Mouse (Mus musculus) lung, adult 2 months (tissue): ENCODE measurements around the gene Tas1r3. TPM values are rescaled to one million over a fixed set of nuclear protein-coding genes. Genes with fewer than 3 reads are reported as not detected.

Experiments used
- DNase-seq: peaks from one replicate; pipeline ENCODE4 v3.0.0; 2022
- H3K4me1 ChIP-seq: fragments of 200-500 bp; 2 replicates; pipeline ENCODE4 v1.6.1; 2011; ENCODE audit warnings: low read length; ENCODE audit not compliant: control insufficient read depth, insufficient read depth
- H3K4me3 ChIP-seq: fragments of 200-500 bp; replicated peaks from 2 replicates; pipeline ENCODE3; 2011; ENCODE audit warnings: low read depth, mild to moderate bottlenecking, control low read depth, low read length; ENCODE audit errors: extremely low read depth
- CTCF ChIP-seq: fragments of 200-500 bp; IDR thresholded peaks from 2 replicates; pipeline ENCODE4 v1.5.1; 2011; ENCODE audit warnings: mild to moderate bottlenecking, low read length, control low read depth; ENCODE audit not compliant: insufficient read depth
- POLR2A ChIP-seq: fragments of 200-500 bp; IDR thresholded peaks from 2 replicates; pipeline ENCODE4 v1.6.1; 2011; ENCODE audit warnings: low read depth, mild to moderate bottlenecking, control low read depth, low read length, borderline replicate concordance; ENCODE audit errors: extremely low read depth
- WGBS: fragments of 180-500 bp; shearing (Covaris S2); methylation state at CpG from one replicate; pipeline ENCODE4 v1.1.7; 2018; 5-methylcytosine and 5-hydroxymethylcytosine counted together
- polyA plus RNA-seq: library from polyadenylated mRNA; depleted of rRNA; stranded (reverse); fragments of >200 nt; gene quantifications from 2 replicates; pipeline ENCODE4 v1.2.3, GENCODE M21; 2012

The Tas1r3 gene
- polyA plus RNA-seq, 1 experiment = 1.6 TPM

DNA sequence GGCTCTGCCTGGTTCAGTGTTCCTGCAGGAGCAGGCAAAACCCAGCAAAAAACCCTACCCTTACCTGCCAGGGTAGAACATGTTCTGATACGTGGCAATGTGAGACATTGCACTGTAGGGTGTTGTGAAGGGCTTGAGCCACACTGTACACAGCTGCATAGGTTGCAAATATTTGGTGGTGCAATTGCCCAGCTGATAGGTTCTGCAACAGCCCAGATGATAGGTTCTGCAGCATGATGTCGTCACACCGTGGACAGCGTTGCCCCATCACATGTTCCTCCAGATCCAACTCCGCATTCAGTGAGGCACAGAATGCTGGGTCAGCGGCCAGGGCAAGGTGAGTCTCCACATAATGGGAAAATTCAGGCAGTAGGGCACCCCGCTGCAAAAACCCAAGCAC, 1.4 kb downstream of the Tas1r3 start:
- Histone ChIP-seq H3K4me3 (no peak overlapping the region), H3K4me1 (no peaks in the 10 kb centered on the region)
- TF ChIP-seq POLR2A (no peak), CTCF (no peak)
- no peak for DNase-seq
- 84% methylated on average over 7 of the region's 7 CpGs for WGBS

DNA sequence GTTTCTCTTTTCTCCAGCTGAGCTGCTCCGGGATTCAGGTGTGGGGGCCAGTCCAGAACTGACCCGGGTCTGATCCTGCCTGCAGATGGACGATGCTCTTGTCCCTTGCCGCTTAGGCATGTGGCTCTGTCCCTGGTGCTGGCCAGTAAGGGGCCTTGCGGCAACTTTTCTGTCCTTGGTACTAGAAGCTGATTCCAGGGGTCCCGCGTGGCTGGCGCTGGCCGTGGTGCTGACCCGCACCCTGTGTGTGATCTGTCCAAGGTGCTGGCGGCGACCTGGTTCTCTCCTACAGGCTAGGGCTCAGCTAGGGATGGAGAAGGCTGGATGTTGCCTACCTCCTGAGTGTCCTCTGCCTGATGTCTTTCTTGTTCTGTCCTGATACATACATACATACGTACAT, 3.8 kb downstream of the Tas1r3 start:
- WGBS = 32% methylated on average over 13 of the region's 13 CpGs
- no peak for DNase-seq
- no peak overlapping the region for H3K4me3 ChIP-seq
- TF ChIP-seq POLR2A = no peak
- no peak for TF ChIP-seq CTCF
- H3K4me1 ChIP-seq = no peaks in the 10 kb centered on the region

DNA sequence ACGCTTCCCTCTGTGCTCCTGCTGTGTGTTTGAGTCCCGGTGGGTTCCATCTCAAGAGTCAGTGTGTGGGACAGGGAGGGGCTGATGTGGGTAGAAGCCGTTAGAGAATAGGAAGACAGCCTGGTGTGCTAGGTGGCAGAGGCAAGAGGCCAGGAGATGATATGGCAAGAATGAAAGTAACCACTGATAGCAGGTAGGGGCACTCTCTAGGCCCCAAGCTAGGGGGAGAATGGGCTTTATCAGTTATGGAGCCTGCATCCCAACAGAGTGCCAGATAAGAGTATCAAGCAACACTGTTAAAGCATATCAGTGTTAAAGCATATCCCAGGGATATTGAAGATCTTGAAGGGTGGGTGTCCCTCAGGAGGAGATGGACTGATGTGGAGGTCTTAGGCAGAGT, 6.3 kb downstream of the Tas1r3 start:
- no peak for TF ChIP-seq CTCF
- WGBS = 84% methylated on average over 3 of the region's 3 CpGs
- DNase-seq = no peak
- 0 out of 2 replicates have a peak, but pooled peaks cover 2% of the 10 kb centered on the region for H3K4me1 ChIP-seq
- H3K4me3 ChIP-seq = no peak overlapping the region

DNA sequence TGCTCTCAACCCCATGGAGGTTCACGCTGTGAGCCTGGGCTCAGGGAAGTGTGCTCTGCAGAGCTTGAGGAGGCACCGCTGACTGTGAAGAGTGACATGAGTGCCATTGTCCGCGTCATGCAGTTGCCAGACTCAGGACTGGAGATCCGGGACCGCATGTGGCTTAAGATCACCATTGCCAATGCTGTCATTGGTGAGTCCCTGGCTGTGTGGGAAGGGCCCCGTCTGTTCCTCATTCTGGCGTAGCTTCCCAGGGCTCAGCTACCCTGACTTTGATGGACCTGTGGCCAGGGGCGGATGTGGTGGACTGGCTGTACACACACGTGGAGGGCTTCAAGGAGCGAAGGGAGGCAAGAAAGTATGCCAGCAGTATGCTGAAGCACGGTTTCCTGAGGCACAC, 7.1 kb downstream of the Tas1r3 start:
- WGBS = 92% methylated on average over 12 of the region's 12 CpGs
- DNase-seq = no peak
- Histone ChIP-seq H3K4me3 (no peak overlapping the region), H3K4me1 (0 out of 2 replicates have a peak, but pooled peaks cover 4% of the 10 kb centered on the region)
- TF ChIP-seq CTCF = no peak
- no peak for TF ChIP-seq POLR2A

DNA sequence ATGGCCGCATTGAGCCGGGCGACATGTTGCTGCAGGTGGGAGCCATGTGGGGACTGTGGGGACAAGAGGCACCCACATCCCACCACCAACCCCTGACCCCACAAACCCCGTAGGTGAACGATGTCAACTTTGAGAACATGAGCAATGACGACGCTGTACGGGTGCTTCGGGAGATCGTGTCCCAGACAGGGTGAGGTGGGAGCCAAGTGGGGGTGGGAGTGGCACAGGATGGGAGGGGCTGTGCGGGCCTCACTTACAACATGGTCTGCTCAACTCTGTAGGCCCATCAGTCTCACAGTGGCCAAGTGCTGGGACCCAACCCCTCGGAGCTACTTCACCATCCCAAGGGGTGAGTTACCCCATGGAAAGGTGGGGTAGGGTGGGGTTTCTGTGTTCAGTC, 8.2 kb downstream of the Tas1r3 start:
- no peak for DNase-seq
- Histone ChIP-seq H3K4me1 (0 out of 2 replicates have a peak, but pooled peaks cover 4% of the 10 kb centered on the region), H3K4me3 (no peak overlapping the region)
- 93% methylated on average over 12 of the region's 12 CpGs for WGBS
- TF ChIP-seq CTCF (no peak), POLR2A (peak; percentile 15; the same call in 1 of the 2 replicates)

DNA sequence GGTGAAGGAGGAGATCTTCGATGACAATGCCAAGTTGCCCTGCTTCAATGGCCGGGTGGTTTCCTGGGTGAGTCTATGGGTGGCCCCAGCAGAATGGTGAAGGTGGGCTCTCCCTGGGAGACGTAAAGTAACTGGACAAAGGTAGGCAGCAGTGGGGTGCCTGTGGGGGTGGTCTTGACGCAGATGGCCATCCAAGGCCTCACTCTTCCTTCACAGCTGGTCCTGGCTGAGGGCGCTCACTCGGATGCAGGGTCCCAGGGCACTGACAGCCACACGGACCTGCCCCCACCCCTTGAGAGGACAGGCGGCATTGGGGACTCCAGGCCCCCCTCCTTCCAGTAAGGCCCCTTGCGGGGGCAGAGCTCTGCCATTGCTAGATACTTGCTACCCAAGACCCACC, 9.7 kb downstream of the Tas1r3 start:
- H3K4me1 ChIP-seq = peaks cover 10% of the 10 kb centered on the region; the same call in 1 of the 2 replicates
- TF ChIP-seq CTCF (no peak), POLR2A (no peak)
- no peak overlapping the region for H3K4me3 ChIP-seq
- 92% methylated on average over 9 of the region's 9 CpGs for WGBS
- DNase-seq = no peak

DNA sequence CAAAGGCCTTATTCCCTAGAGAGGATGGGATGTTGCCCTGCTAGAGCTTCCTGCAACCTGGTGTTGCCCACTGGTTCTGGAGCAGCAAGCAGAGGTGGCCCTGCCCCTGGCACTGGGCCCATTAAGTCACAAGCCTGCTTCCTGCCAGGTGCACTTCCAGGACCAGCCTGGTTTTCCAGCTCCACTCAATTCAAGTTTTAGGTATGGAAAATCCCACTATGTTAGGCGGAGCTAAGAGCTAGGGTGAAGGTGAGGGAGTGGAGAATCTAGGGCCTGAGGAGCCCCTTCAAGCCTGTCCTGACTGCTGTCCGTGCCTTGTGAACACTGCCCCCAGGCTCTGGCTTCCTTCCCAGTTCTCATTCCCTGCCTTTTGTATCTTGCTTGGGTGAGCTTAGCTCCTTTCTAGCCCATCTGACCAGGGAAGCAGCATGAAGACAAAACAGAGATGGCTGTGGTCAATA, 11.2 kb downstream of the Tas1r3 start:
- no peak for TF ChIP-seq POLR2A
- TF ChIP-seq CTCF = no peak
- DNase-seq = peak; percentile 23
- H3K4me1 ChIP-seq = peaks cover 14% of the 10 kb centered on the region

DNA sequence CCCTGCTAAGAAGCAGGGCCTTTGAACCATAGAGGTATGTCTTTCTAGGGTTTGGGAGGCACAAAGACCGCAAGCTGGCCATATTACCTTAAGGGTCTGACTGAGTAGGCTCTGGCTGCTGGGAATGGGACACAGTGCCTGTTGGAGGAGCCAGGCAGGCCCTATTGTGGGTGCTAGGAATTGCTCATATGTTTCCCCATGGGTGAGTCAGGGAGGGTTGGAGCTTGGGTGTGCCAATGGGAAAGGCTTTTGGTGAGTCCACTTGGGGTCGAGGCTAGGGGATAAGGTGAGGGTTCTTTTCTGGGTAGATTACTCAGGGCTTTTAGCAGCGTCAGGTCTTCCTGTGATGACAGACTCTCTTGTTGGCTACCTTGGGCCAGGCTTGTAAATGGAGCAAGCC, 11.8 kb downstream of the Tas1r3 start:
- TF ChIP-seq POLR2A (no peak), CTCF (no peak)
- no peak overlapping the region for H3K4me3 ChIP-seq
- H3K4me1 ChIP-seq = peaks cover 19% of the 10 kb centered on the region
- DNase-seq = no peak
- 85% methylated on average over 3 of the region's 3 CpGs for WGBS

More for the DNA sequence above, 11.2 kb downstream of the Tas1r3 start:
- WGBS = 49% methylated on average over 2 of the region's 2 CpGs
- H3K4me3 ChIP-seq = no peak overlapping the region

DNA sequence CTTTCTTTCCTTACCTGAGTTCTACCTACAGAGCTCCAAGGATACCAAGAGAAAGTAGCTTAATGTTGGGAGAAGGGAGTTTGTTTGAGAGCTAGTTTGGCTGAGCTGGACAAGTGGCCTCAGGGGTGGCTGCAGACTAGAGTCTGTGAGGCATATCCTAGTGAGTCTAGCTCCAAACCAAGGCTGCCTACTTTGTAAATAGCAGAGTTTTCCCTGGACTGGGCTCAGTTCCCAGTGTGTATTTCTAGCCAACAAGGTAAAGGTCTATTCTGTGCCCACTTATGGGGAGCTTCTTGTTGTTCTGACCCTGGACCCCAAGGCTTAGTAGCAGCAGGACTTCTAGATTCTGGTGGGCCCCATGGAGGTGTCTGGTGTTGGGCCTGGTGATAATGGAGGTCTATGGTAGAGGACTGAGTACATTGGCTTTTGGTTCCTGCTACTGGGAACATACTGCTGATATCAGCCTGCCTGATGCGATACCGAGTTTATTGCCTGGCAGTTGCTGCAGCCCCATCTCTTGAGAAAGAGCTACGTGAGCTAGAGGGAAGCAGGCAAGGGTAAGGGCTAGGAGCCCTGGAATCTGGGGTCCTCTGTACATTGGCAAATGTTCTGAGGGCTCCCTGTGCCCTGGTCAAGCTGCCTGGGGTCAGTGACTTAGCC, 13.2 kb downstream of the Tas1r3 start:
- no peak overlapping the region for H3K4me3 ChIP-seq
- DNase-seq = no peak
- no peak for TF ChIP-seq POLR2A
- no peak for TF ChIP-seq CTCF
- WGBS = 85% methylated on average over 3 of the region's 3 CpGs
- H3K4me1 ChIP-seq = peaks cover 19% of the 10 kb centered on the region

DNA sequence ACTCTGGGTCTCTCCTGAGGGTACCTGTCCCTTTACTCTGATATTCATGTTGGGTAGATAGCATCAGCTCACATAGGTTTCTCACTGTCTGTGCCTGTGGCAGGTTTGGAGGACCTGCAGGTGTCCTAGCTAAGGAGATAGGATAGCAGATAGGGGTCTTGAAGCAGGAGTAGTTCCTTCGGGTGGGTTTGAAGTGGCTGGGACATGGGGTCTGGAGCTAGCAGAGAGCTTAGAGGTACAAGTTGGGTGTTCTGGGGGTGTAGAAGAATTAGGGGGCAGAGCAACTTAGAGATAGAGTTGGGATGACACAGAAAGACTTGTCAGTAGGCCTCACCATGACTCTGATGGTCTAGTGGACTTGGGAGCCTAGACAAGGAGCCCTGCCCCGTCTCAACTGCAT, 13.8 kb downstream of the Tas1r3 start:
- 84% methylated on average over 2 of the region's 2 CpGs for WGBS
- no peak for DNase-seq
- TF ChIP-seq CTCF = no peak
- no peak for TF ChIP-seq POLR2A
- no peak overlapping the region for H3K4me3 ChIP-seq
- peaks cover 19% of the 10 kb centered on the region for H3K4me1 ChIP-seq
